In the genomic region with DNA sequence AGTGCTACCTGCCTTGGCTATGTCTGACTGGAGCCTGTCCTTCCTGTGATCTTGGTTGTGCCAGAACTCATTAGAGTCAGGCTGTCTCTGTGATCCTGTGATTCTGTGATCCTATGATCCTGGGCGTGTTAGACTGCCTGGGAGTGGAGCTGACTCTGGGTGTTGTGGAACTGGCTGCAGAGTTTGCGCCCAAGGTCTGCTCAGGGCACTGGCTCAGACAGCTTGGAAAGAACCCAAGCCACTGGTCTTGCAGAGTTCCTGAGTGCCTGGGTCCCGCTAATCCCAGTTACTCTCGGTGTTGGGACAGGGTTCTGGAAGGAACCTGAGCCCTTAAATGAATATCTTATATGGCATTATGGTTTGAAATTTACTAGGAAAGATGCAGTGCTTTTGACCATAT, we compare ENCODE assay signal across 19 mouse cellular contexts.
DNase-seq lines count a peak whose midpoint lies in the region; TF ChIP-seq lines count a peak whose summit lies in the region.
"Had no signal": no experiment of that assay in that cellular context is flagged by ENCODE, and none has a peak within 500 bp of the region (broad histone marks: within the 10 kb centered on the region; RNA-seq: fewer than 3 reads in every experiment).

No protein-coding gene starts in this region.

- peaks cover 6% of the 10 kb centered on the region; the same call in 1 of the 2 replicates for H3K36me3 ChIP-seq in heart, adult 2 months (ENCODE audit: control insufficient read depth, insufficient read depth, low read length)
- peaks cover 61% of the 10 kb centered on the region for H3K36me3 ChIP-seq in heart, embryonic 10.5 days
- H3K36me3 ChIP-seq in liver, adult 2 months (ENCODE audit: control insufficient read depth, insufficient read depth, low read length): peaks cover 18% of the 10 kb centered on the region

- H3K79me2 ChIP-seq in heart, adult 2 months (replicated peaks; ENCODE audit: control insufficient read depth, insufficient read depth, low read length): no peaks in the 10 kb centered on the region
- no peaks in the 10 kb centered on the region for H3K79me2 ChIP-seq in liver, adult 2 months (ENCODE audit: control insufficient read depth, insufficient read depth, low read length)

- TF ChIP-seq EP300 in heart, adult 2 months (IDR thresholded peaks at IDR 0.05; ENCODE audit: insufficient read depth, low read depth, low read length): no peak

- H3K4me3 ChIP-seq in heart, adult 2 months: no peak overlapping the region
- no peak overlapping the region for H3K4me3 ChIP-seq in heart, embryonic 10.5 days
- H3K4me3 ChIP-seq in liver, adult 2 months (ENCODE audit: insufficient read depth, low read depth, low read length): no peak overlapping the region
- H3K4me3 ChIP-seq: embryonic facial prominence, embryonic 10.5 days; embryonic facial prominence, embryonic 12.5 days; forebrain, embryonic 13.5 days; forebrain, embryonic 15.5 days had no signal

- intact Hi-C loops in heart, adult 2 months (cut with DNase I): no loop called here

- H3K9me3 ChIP-seq in heart, embryonic 10.5 days: no peaks in the 10 kb centered on the region
- H3K9me3 ChIP-seq: embryonic facial prominence, embryonic 10.5 days; embryonic facial prominence, embryonic 12.5 days; forebrain, embryonic 13.5 days; forebrain, embryonic 15.5 days had no signal

- TF ChIP-seq POLR2A in heart, adult 2 months (IDR thresholded peaks at IDR 0.05; ENCODE audit: insufficient read depth, low read depth, low read length): no peak
- TF ChIP-seq POLR2A in liver, adult 2 months (IDR thresholded peaks at IDR 0.05; ENCODE audit: extremely low read depth, insufficient read depth, low read length): no peak

- H3K27me3 ChIP-seq in heart, adult 2 months (ENCODE audit: control insufficient read depth, insufficient read depth, low read length): no peaks in the 10 kb centered on the region
- no peaks in the 10 kb centered on the region for H3K27me3 ChIP-seq in heart, embryonic 10.5 days (ENCODE audit: insufficient read depth, poor library complexity, severe bottlenecking)
- no peaks in the 10 kb centered on the region for H3K27me3 ChIP-seq in liver, adult 2 months (ENCODE audit: control insufficient read depth, insufficient read depth, low read length)
- H3K27me3 ChIP-seq: embryonic facial prominence, embryonic 12.5 days; forebrain, embryonic 13.5 days; forebrain, embryonic 15.5 days had no signal

- no peaks in the 10 kb centered on the region for H3K4me1 ChIP-seq in heart, adult 2 months (ENCODE audit: control insufficient read depth, insufficient read depth, low read length)
- no peaks in the 10 kb centered on the region for H3K4me1 ChIP-seq in heart, embryonic 10.5 days
- H3K4me1 ChIP-seq in liver, adult 2 months (ENCODE audit: control insufficient read depth, insufficient read depth, low read length): no peaks in the 10 kb centered on the region
- H3K4me1 ChIP-seq: embryonic facial prominence, embryonic 10.5 days; embryonic facial prominence, embryonic 12.5 days; forebrain, embryonic 13.5 days; forebrain, embryonic 15.5 days had no signal

- no peak overlapping the region for H3K27ac ChIP-seq in heart, adult 2 months
- no peak overlapping the region for H3K27ac ChIP-seq in heart, embryonic 10.5 days
- H3K27ac ChIP-seq in liver, adult 2 months (replicated peaks; ENCODE audit: insufficient read depth, low read depth, low read length): no peak overlapping the region
- H3K27ac ChIP-seq: embryonic facial prominence, embryonic 10.5 days; embryonic facial prominence, embryonic 12.5 days; forebrain, embryonic 13.5 days; forebrain, embryonic 15.5 days had no signal

- DNase-seq in heart, adult 11 months: peak; percentile 94
- DNase-seq in heart, adult 2 months: no peak
- peak; percentile 12 for DNase-seq in heart, adult 8-10 months (ENCODE audit: low spot score)
- DNase-seq in heart, embryonic 10.5 days (ENCODE audit: low spot score): no peak
- peak; percentile 1 for DNase-seq in liver, adult 2 months (ENCODE audit: extremely low read depth, low read depth, low spot score)
- DNase-seq in liver: no peak
- no peak for DNase-seq in right cerebral cortex, postnatal 4 days
- DNase-seq: adrenal gland, adult 8-10 months; adrenal gland, postnatal 14 days; cerebellum, adult 11-12 months; cerebellum, adult 2 months; cerebellum, adult 9-10 months; cerebellum, postnatal 10 days; cerebellum, postnatal 25 days; forebrain, postnatal 0 days had no signal

- no peak for TF ChIP-seq CTCF in heart, adult 2 months (IDR thresholded peaks at IDR 0.05)
- no peak for TF ChIP-seq CTCF in liver, adult 2 months (IDR thresholded peaks at IDR 0.05; ENCODE audit: low read depth, low read length)

- H3K9ac ChIP-seq in heart, adult 2 months (ENCODE audit: low read depth, low read length): no peak overlapping the region
- H3K9ac ChIP-seq in liver, adult 2 months (ENCODE audit: low read depth, low read length): no peak overlapping the region
- H3K9ac ChIP-seq: embryonic facial prominence, embryonic 12.5 days; forebrain, embryonic 13.5 days; forebrain, embryonic 15.5 days; forebrain, postnatal 0 days had no signal

- WGBS in heart, adult 2 months: 72% methylated on average over 4 of the region's 4 CpGs
- 95% methylated on average over 4 of the region's 4 CpGs for WGBS in heart, embryonic 10.5 days
- 93% methylated on average over 4 of the region's 4 CpGs for WGBS in liver, adult 2 months

Comparison
In these comparisons a context has a peak if more than half of its experiments do, and no peak if none do; other contexts are left out.
1. DNase-seq: peak in heart, adult 11 months (single experiment), heart, adult 8-10 months (single experiment) and liver, adult 2 months (single experiment); none in heart, adult 2 months (0 of 2), heart, embryonic 10.5 days (single experiment), liver (single experiment) and right cerebral cortex, postnatal 4 days (single experiment).